Mouse (Mus musculus): Measurements from ENCODE around the gene Col27a1. TPM values are rescaled to one million over a fixed set of nuclear protein-coding genes. Genes with fewer than 3 reads are reported as not detected.

Col27a1 gene
- polyA plus RNA-seq, 1 experiment: 0.13 TPM

- Histone ChIP-seq H3K79me2 (ENCODE audit: control insufficient read depth, insufficient read depth) (no peaks in the 10 kb centered on the region), H3K36me3 (ENCODE audit: control insufficient read depth, insufficient read depth) (no peaks in the 10 kb centered on the region), H3K27me3 (ENCODE audit: control insufficient read depth, insufficient read depth, insufficient read length) (peaks cover 6% of the 10 kb centered on the region), H3K4me2 (ENCODE audit: low read depth) (no peak overlapping the region), H3K4me3 (no peak overlapping the region), H3ac (ENCODE audit: control insufficient read depth, insufficient read length) (no peak overlapping the region)
- TF ChIP-seq TCF3 (IDR thresholded peaks at IDR 0.05; ENCODE audit: insufficient read length, low read depth): no peak
- no peak for TF ChIP-seq REST (IDR thresholded peaks at IDR 0.05; ENCODE audit: insufficient read depth, insufficient read length)
- TF ChIP-seq POLR2AphosphoS2 (IDR thresholded peaks at IDR 0.05; ENCODE audit: insufficient read length, low read depth): no peak
- TF ChIP-seq USF1 (IDR thresholded peaks at IDR 0.05; ENCODE audit: low read depth): no peak
- TF ChIP-seq MYOD1 (IDR thresholded peaks at IDR 0.05; ENCODE audit: control insufficient read depth in 1 of 3, insufficient read length in 2 of 3, low read depth in 2 of 3): no peak
Observed at GRCm38 (mm10) chr4:63274516-63274915, 60.7 kb downstream of the Col27a1 start.

GRCm38 (mm10) chr4:63275251-63275650, 61.4 kb downstream of the Col27a1 start:
- Histone ChIP-seq H3ac (ENCODE audit: control insufficient read depth, insufficient read length) (no peak overlapping the region), H3K79me2 (ENCODE audit: control insufficient read depth, insufficient read depth) (no peaks in the 10 kb centered on the region), H3K27me3 (ENCODE audit: control insufficient read depth, insufficient read depth, insufficient read length) (peaks cover 7% of the 10 kb centered on the region), H3K4me2 (ENCODE audit: low read depth) (no peak overlapping the region), H3K4me3 (no peak overlapping the region), H3K36me3 (ENCODE audit: control insufficient read depth, insufficient read depth) (no peaks in the 10 kb centered on the region)
- no peak for TF ChIP-seq MYOD1 (IDR thresholded peaks at IDR 0.05; ENCODE audit: control insufficient read depth in 1 of 3, insufficient read length in 2 of 3, low read depth in 2 of 3)
- no peak for TF ChIP-seq POLR2AphosphoS2 (IDR thresholded peaks at IDR 0.05; ENCODE audit: insufficient read length, low read depth)

GRCm38 (mm10) chr4:63276571-63276970, 62.8 kb downstream of the Col27a1 start:
- TF ChIP-seq USF1 (IDR thresholded peaks at IDR 0.05; ENCODE audit: low read depth): no peak
- no peak for TF ChIP-seq MYOD1 (IDR thresholded peaks at IDR 0.05; ENCODE audit: control insufficient read depth in 1 of 3, insufficient read length in 2 of 3, low read depth in 2 of 3)
- TF ChIP-seq TCF12 (IDR thresholded peaks at IDR 0.05; ENCODE audit: insufficient read depth, poor library complexity, severe bottlenecking): no peak
- no peak for TF ChIP-seq MAX (IDR thresholded peaks at IDR 0.05; ENCODE audit: low read depth)
- TF ChIP-seq TCF3 (IDR thresholded peaks at IDR 0.05; ENCODE audit: insufficient read length, low read depth): no peak
- no peak for TF ChIP-seq MYOG (IDR thresholded peaks at IDR 0.05; ENCODE audit: control insufficient read depth in 1 of 3, insufficient read depth in 1 of 3, insufficient read length in 2 of 3, low read depth in 2 of 3)
- peaks cover 10% of the 10 kb centered on the region for H3K27me3 ChIP-seq (ENCODE audit: control insufficient read depth, insufficient read depth, insufficient read length)
- no peak overlapping the region for H3ac ChIP-seq (ENCODE audit: control insufficient read depth, insufficient read length)
- no peaks in the 10 kb centered on the region for H3K79me2 ChIP-seq (ENCODE audit: control insufficient read depth, insufficient read depth)
- no peak overlapping the region for H3K4me3 ChIP-seq
- no peaks in the 10 kb centered on the region for H3K36me3 ChIP-seq (ENCODE audit: control insufficient read depth, insufficient read depth)
- H3K4me2 ChIP-seq (ENCODE audit: low read depth): no peak overlapping the region

GRCm38 (mm10) chr4:63278821-63279220, 65.0 kb downstream of the Col27a1 start:
- Histone ChIP-seq H3ac (ENCODE audit: control insufficient read depth, insufficient read length) (no peak overlapping the region), H3K4me2 (ENCODE audit: low read depth) (no peak overlapping the region), H3K36me3 (ENCODE audit: control insufficient read depth, insufficient read depth) (no peaks in the 10 kb centered on the region), H3K27me3 (ENCODE audit: control insufficient read depth, insufficient read depth, insufficient read length) (peaks cover 10% of the 10 kb centered on the region), H3K4me3 (no peak overlapping the region), H3K79me2 (ENCODE audit: control insufficient read depth, insufficient read depth) (no peaks in the 10 kb centered on the region)
- TF ChIP-seq MYOG (IDR thresholded peaks at IDR 0.05; ENCODE audit: control insufficient read depth in 1 of 3, insufficient read depth in 1 of 3, insufficient read length in 2 of 3, low read depth in 2 of 3): no peak
- no peak for TF ChIP-seq MYOD1 (IDR thresholded peaks at IDR 0.05; ENCODE audit: control insufficient read depth in 1 of 3, insufficient read length in 2 of 3, low read depth in 2 of 3)

DNA sequence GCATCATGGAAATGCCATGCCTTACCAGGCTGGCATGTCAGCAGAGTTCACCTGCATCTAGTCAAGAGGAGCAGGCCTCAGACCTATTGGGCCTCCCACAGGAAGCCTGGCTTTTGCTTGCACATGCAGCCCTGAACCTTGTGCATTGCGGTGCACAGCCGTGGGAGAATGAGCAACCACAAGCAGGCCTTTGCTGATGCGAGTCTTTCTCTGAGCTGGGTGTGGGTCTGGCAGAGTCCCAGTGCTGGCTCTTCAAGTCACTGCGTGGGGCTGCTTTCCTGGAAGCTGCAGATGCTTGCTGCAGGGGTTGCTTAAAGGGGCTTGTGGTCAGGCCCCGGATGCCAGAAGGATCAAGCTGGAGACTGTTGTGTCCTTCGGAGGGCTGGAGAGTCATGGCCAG, 67.9 kb downstream of the Col27a1 start:
- Histone ChIP-seq H3ac (ENCODE audit: control insufficient read depth, insufficient read length) (no peak overlapping the region), H3K4me3 (no peak overlapping the region), H3K27me3 (ENCODE audit: control insufficient read depth, insufficient read depth, insufficient read length) (peaks cover 10% of the 10 kb centered on the region), H3K4me2 (ENCODE audit: low read depth) (no peak overlapping the region), H3K36me3 (ENCODE audit: control insufficient read depth, insufficient read depth) (no peaks in the 10 kb centered on the region), H3K79me2 (ENCODE audit: control insufficient read depth, insufficient read depth) (no peaks in the 10 kb centered on the region)
- TF ChIP-seq TCF3 (IDR thresholded peaks at IDR 0.05; ENCODE audit: insufficient read length, low read depth) (no peak), MAX (IDR thresholded peaks at IDR 0.05; ENCODE audit: low read depth) (no peak), REST (IDR thresholded peaks at IDR 0.05; ENCODE audit: insufficient read depth, insufficient read length) (no peak), MYOG (IDR thresholded peaks at IDR 0.05; ENCODE audit: control insufficient read depth in 1 of 3, insufficient read depth in 1 of 3, insufficient read length in 2 of 3, low read depth in 2 of 3) (no peak), SRF (IDR thresholded peaks at IDR 0.05; ENCODE audit: control insufficient read depth, insufficient read length, low read depth) (no peak), MYOD1 (IDR thresholded peaks at IDR 0.05; ENCODE audit: control insufficient read depth in 1 of 3, insufficient read length in 2 of 3, low read depth in 2 of 3) (no peak), USF1 (IDR thresholded peaks at IDR 0.05; ENCODE audit: low read depth) (no peak)

- Histone ChIP-seq H3K36me3 (ENCODE audit: control insufficient read depth, insufficient read depth) (no peaks in the 10 kb centered on the region), H3K4me3 (no peak overlapping the region), H3K27me3 (ENCODE audit: control insufficient read depth, insufficient read depth, insufficient read length) (peaks cover 10% of the 10 kb centered on the region), H3K79me2 (ENCODE audit: control insufficient read depth, insufficient read depth) (no peaks in the 10 kb centered on the region), H3K4me2 (ENCODE audit: low read depth) (no peak overlapping the region), H3ac (ENCODE audit: control insufficient read depth, insufficient read length) (no peak overlapping the region)
- no peak for TF ChIP-seq CEBPB (IDR thresholded peaks at IDR 0.05; ENCODE audit: insufficient read depth, poor library complexity, severe bottlenecking)
- no peak for TF ChIP-seq E2F4 (IDR thresholded peaks at IDR 0.05; ENCODE audit: insufficient read depth)
- TF ChIP-seq REST (IDR thresholded peaks at IDR 0.05; ENCODE audit: insufficient read depth, insufficient read length): no peak
- no peak for TF ChIP-seq SRF (IDR thresholded peaks at IDR 0.05; ENCODE audit: control insufficient read depth, insufficient read length, low read depth)
- no peak for TF ChIP-seq MYOD1 (IDR thresholded peaks at IDR 0.05; ENCODE audit: control insufficient read depth in 1 of 3, insufficient read length in 2 of 3, low read depth in 2 of 3)
- no peak for TF ChIP-seq POLR2A (IDR thresholded peaks at IDR 0.05; ENCODE audit: insufficient read length, low read depth)
- TF ChIP-seq TCF12 (IDR thresholded peaks at IDR 0.05; ENCODE audit: insufficient read depth, poor library complexity, severe bottlenecking): no peak
- TF ChIP-seq TCF3 (IDR thresholded peaks at IDR 0.05; ENCODE audit: insufficient read length, low read depth): no peak
- TF ChIP-seq MAX (IDR thresholded peaks at IDR 0.05; ENCODE audit: low read depth): no peak
- TF ChIP-seq MYOG (IDR thresholded peaks at IDR 0.05; ENCODE audit: control insufficient read depth in 1 of 3, insufficient read depth in 1 of 3, insufficient read length in 2 of 3, low read depth in 2 of 3): no peak
- TF ChIP-seq POLR2AphosphoS2 (IDR thresholded peaks at IDR 0.05; ENCODE audit: insufficient read length, low read depth): no peak
- no peak for TF ChIP-seq USF1 (IDR thresholded peaks at IDR 0.05; ENCODE audit: low read depth)
Observed at GRCm38 (mm10) chr4:63283319-63283718, 69.5 kb downstream of the Col27a1 start.
